Mouse (Mus musculus) cerebellum, postnatal 36 days (tissue): Measurements from ENCODE around the gene Yju2.

Experiments used
- DNase-seq, 2 experiments: peaks; one replicate each; pipeline ENCODE4 v3.0.0; 2021 to 2022; ENCODE audit warnings: mixed read lengths in 2 of 2

Yju2 gene

GRCm38 (mm10) chr17:55960791-55961190 is 1.9 kb downstream of the Yju2 start:
- DNase-seq: no peak

- DNase-seq: no peak
Measured at GRCm38 (mm10) chr17:55961631-55962030, 2.7 kb downstream of the Yju2 start.

GRCm38 (mm10) chr17:55963171-55963570 is 4.3 kb downstream of the Yju2 start:
- DNase-seq: no peak

GRCm38 (mm10) chr17:55964496-55964895 is 5.6 kb downstream of the Yju2 start:
- DNase-seq: no peak

GRCm38 (mm10) chr17:55964996-55965395 is 6.1 kb downstream of the Yju2 start:
- no peak for DNase-seq

GRCm38 (mm10) chr17:55967186-55967585 is 8.3 kb downstream of the Yju2 start:
- DNase-seq: peak in 1 of 2 experiments; percentile 36

GRCm38 (mm10) chr17:55968210-55968609 is 9.3 kb downstream of the Yju2 start:
- DNase-seq: no peak

GRCm38 (mm10) chr17:55969560-55969959 is 10.7 kb downstream of the Yju2 start:
- no peak for DNase-seq

GRCm38 (mm10) chr17:55969966-55970891 is 11.3 kb downstream of the Yju2 start, which contains the start of gene Shd:
Gene Shd, plus strand, starts transcription at chr17:55970467.
- DNase-seq: peak; percentile 62 to 74

GRCm38 (mm10) chr17:55971453-55971852 is 12.6 kb downstream of the Yju2 start:
- no peak for DNase-seq

- DNase-seq: peak; percentile 88 to 91
Measured at GRCm38 (mm10) chr17:55976255-55976862, 17.5 kb downstream of the Yju2 start.

- DNase-seq: no peak
Measured at GRCm38 (mm10) chr17:55977301-55977700, 18.4 kb downstream of the Yju2 start.

GRCm38 (mm10) chr17:55986030-55986961 is 27.4 kb downstream of the Yju2 start, which contains the start of gene Fsd1:
Gene Fsd1, plus strand, starts transcription at chr17:55986509.
- DNase-seq: peak; percentile 84 to 87

- DNase-seq: no peak
Measured at GRCm38 (mm10) chr17:55990278-55990898, 31.5 kb downstream of the Yju2 start.

- DNase-seq: no peak
Measured at GRCm38 (mm10) chr17:55996007-55996406, 37.1 kb downstream of the Yju2 start.

- DNase-seq: no peak
Measured at GRCm38 (mm10) chr17:55999794-56000499, 41.0 kb downstream of the Yju2 start.

- DNase-seq: peak; percentile 42 to 52
Measured at GRCm38 (mm10) chr17:56003000-56003399, 44.1 kb downstream of the Yju2 start.

- DNase-seq: peak; percentile 56 to 65
Measured at GRCm38 (mm10) chr17:56005415-56006061, 46.6 kb downstream of the Yju2 start, which contains the start of the genes Stap2 and Mpnd. Gene Stap2, minus strand, starts transcription at chr17:56005584. Gene Mpnd, plus strand, starts transcription at chr17:56005711.

- DNase-seq: no peak
Measured at GRCm38 (mm10) chr17:56006956-56007355, 48.1 kb downstream of the Yju2 start.

- no peak for DNase-seq
Measured at GRCm38 (mm10) chr17:56007444-56008355, 48.8 kb downstream of the Yju2 start.
